Mouse (Mus musculus) bone marrow macrophage, adult 2 months (primary cell): ENCODE measurements around the gene Mymx. TPM values are rescaled to one million over a fixed set of nuclear protein-coding genes. Genes with fewer than 3 reads are reported as not detected.

Experiments used
- H3K27ac ChIP-seq: 2 replicates; pipeline ENCODE4 v1.5.1; 2012; ENCODE audit warnings: low read depth, low read length; ENCODE audit not compliant: insufficient read depth
- H3K4me1 ChIP-seq: 2 replicates; pipeline ENCODE4 v1.6.1; 2012; ENCODE audit warnings: low read length; ENCODE audit not compliant: control insufficient read depth, insufficient read depth
- H3K4me3 ChIP-seq: 2 replicates; pipeline ENCODE4 v1.5.1; 2012; ENCODE audit warnings: mild to moderate bottlenecking, low read length, moderate library complexity; ENCODE audit not compliant: insufficient read depth
- CTCF ChIP-seq: IDR thresholded peaks from 2 replicates; pipeline ENCODE4 v1.5.1; 2012; ENCODE audit warnings: low read depth, mild to moderate bottlenecking, low read length, moderate library complexity
- POLR2A ChIP-seq: IDR thresholded peaks from 2 replicates; pipeline ENCODE4 v1.6.1; 2012; ENCODE audit warnings: mild to moderate bottlenecking, low read depth, low read length, borderline replicate concordance
- polyA plus RNA-seq: library from polyadenylated mRNA; stranded (reverse); fragments of >200 nt; gene quantifications from 2 replicates; pipeline ENCODE4 v1.2.4, GENCODE M21; 2012; ENCODE audit not compliant: missing spikeins, insufficient read depth, insufficient read length

Mymx gene
- polyA plus RNA-seq, 1 experiment = not detected

DNA sequence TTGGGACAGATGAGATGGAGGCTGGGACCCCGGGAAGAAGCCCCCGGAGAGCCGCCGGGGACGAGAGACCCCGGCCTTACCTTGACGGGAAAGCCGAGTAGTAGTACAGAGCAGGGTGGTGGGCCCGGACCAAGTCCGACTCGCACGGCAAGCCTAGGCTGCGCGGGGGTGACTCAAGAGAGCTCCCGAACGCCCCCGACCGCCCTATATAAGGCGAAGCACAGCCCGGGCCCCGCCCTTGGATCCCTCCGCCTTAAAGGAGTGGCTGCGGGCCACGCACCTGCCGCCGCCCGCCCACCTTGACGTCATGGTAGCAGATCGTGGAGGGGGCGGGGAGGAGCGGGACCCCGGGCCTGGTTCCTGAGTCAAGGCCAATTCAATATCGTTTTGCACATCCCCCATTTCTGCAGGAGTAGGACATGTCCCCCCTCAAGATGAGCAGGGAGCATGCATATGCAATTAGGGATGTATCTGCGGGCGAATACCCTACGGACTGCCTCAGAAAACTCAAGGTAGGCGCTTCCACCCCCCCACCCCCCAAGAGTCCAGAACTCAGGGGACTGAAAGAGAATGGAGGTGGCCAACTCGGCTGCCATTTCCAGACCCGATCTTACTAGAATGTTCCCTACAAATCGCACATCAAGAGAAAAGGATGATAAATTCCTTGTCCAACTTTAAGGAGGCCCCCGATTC lies 28.7 kb downstream of the Mymx start, which contains the start of gene Hsp90ab1:
Hsp90ab1 (minus strand) TSS at position 185 of the 693 bp plus-strand sequence.
- Histone ChIP-seq H3K4me3 (peak within 1 kb of the TSS; percentile 92), H3K27ac (peak within 1 kb of the TSS; percentile 97), H3K4me1 (peaks cover 31% of the 10 kb centered on the region)
- TF ChIP-seq POLR2A (peak; percentile 85; the same call in 1 of the 2 replicates), CTCF (no peak)

DNA sequence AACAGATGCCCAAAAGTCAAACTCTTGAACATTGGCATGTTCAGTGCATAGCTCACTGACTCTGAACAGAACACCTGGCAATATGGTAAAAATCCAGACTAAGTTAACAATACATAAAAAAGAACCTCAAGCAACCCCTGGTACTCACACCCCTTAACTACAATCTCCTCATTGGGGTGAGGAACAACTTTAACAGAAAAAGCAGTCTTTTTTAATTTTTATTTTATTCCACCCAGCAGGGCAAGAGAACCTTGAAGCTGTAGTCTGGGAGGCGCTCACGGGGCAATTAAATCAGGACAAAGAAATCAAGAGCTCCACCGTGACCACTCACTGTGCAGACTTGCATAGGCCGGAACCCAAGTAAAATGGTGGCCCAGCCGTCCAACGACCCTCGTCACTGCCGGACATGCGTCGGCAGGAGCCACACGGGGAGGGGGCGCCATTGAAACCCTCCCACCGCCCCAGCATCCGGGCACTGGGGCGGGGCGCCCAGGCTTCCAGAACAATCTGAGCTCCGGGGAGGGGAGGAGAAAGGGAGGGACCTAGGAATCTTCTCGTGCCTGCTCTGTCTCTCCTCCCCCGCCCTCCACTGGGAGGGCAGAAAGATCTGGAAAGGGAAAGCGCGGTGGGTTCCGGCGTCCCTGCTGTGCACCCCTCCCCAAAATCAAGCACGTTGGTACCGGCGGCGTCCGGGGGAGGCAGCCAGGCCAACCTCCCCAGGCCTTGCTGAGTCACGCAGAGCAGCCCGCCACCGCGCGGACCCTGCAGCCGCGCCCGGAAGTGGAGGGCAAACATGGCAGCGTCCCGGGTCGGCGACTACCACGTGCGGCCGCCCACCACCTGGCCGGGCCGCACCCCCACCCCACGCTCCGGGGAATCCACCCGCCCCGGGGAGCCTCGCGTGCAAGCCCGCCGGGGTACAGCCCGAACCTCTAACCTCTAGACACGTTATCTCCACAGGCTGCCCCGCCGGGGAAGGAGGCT lies 29.5 kb downstream of the Mymx start:
- no peak for TF ChIP-seq POLR2A
- no peak for TF ChIP-seq CTCF
- peak overlapping the region; percentile 92 for H3K4me3 ChIP-seq
- H3K27ac ChIP-seq = peak overlapping the region; percentile 88
- H3K4me1 ChIP-seq = peaks cover 31% of the 10 kb centered on the region

DNA sequence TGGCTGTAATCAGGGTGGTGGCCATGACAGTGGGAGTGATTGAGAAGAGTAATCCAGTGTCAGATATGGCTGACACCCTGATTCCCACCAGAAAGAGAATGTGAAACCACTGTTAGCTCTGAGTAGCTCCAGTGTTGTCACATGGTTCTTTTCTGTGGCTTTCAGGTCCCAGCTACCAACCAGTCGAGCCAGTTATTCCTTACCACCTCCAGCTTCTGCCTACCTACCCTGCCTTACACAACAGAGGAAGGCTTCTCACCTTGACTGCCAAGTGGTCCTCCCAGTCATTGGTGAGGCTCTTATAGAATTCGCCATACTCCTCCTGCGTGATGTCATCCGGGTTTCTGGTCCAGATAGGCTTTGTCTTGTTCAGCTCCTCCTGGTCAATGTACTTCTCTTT lies 31.9 kb downstream of the Mymx start:
- Histone ChIP-seq H3K4me3 (no peak overlapping the region), H3K27ac (no peak overlapping the region), H3K4me1 (peaks cover 39% of the 10 kb centered on the region)
- no peak for TF ChIP-seq CTCF
- TF ChIP-seq POLR2A = no peak

DNA sequence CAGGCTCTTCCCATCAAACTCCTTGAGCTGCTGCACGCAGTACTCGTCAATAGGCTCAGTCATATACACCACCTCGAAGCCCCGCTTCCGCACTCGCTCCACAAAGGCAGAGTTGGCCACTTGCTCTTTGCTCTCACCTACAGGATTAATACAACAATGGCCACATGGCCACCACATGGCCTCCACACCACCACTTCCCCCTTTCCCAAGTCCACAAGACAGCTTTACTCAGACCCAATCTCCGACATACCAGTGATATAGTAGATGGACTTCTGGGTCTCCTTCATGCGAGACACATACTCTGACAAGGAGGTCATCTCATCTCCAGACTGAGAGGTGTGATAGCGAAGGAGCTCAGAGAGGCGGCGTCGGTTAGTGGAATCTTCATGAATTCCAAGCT lies 32.9 kb downstream of the Mymx start:
- peaks cover 34% of the 10 kb centered on the region for H3K4me1 ChIP-seq
- peak overlapping the region; percentile 1 for H3K27ac ChIP-seq
- TF ChIP-seq CTCF (no peak), POLR2A (no peak)
- H3K4me3 ChIP-seq = no peak overlapping the region

DNA sequence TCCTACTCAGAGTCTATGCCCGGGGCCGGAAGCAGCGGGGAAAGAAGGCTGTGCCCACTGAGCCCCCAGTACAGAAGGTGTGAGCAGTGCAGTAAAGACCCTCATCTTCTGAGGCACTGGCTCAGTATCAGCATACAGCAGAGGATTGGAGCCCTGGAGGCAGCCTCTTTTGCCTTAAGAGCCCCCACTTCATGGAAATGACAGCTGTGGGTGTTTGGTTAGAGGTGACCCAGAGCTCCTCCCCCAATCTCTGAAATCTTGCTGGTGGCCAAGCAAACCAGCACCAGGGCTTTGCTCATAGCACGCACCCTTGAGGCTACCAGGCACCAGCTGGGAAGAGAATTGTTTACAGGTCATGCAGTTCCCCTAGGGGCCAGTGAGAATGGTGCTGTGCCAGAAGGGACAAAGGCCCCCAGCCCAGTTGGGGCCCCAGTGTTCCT lies 34.7 kb downstream of the Mymx start:
- Histone ChIP-seq H3K4me1 (peaks cover 40% of the 10 kb centered on the region), H3K27ac (no peak overlapping the region), H3K4me3 (no peak overlapping the region)
- no peak for TF ChIP-seq CTCF
- TF ChIP-seq POLR2A = no peak

DNA sequence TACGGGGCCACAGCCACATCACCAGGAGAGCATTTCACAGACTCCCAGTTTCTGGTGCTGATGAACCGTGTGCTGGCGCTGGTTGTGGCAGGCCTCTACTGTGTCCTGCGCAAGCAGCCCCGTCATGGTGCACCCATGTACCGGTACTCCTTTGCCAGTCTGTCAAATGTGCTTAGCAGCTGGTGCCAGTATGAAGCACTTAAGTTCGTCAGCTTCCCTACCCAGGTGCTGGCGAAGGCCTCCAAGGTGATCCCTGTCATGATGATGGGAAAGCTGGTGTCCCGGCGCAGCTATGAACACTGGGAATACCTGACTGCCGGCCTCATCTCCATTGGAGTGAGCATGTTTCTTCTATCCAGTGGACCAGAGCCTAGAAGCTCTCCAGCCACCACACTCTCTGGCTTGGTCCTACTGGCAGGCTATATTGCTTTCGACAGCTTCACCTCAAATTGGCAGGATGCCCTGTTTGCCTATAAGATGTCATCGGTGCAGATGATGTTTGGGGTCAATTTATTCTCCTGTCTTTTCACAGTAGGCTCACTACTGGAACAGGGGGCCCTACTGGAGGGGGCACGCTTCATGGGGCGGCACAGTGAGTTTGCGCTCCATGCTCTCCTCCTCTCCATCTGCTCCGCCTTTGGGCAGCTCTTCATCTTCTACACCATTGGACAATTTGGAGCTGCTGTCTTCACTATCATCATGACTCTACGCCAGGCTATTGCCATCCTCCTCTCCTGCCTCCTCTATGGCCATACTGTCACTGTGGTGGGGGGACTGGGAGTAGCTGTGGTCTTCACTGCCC lies 35.3 kb downstream of the Mymx start:
- Histone ChIP-seq H3K4me1 (peaks cover 40% of the 10 kb centered on the region), H3K4me3 (no peak overlapping the region)

DNA sequence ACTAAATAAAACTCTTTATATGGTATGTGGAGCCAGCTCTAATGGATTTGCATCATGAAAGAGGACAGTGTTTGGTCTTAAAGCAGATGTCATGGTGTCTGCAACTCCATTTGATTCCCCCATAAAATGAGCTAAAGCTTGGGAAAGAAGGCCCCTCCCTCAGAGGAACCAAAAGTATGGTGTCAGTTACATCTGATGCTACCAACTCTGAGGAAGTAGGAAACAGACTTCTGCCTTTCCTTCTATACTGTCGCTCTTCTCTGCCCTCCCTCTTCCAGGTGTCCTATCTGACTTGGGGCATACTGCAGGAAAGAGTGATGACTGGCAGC lies 35.9 kb downstream of the Mymx start:
- H3K27ac ChIP-seq = no peak overlapping the region
- peaks cover 35% of the 10 kb centered on the region for H3K4me1 ChIP-seq
- H3K4me3 ChIP-seq = no peak overlapping the region
- no peak for TF ChIP-seq POLR2A
- no peak for TF ChIP-seq CTCF

More for the DNA sequence above, 35.3 kb downstream of the Mymx start:
- TF ChIP-seq POLR2A = no peak
- no peak overlapping the region for H3K27ac ChIP-seq

DNA sequence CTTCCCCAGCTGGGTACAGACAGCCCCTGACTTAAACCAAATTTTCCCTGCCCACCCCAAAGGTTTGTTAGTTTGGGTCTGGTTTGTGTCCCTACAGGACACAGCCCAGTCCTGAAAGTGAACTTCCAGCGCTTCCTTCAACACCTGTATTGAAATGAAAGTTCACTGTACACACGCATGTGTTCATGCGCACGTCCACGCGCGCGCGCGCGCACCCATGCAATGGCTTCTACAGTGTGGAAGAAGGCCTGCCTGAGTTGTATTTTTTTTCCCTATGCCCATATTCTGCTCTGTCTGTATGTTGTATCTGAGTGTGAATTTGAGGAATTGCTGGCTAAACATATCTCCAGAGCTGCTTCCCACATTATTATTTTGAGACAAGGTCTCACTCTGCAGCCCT lies 36.8 kb downstream of the Mymx start:
- Histone ChIP-seq H3K4me3 (peak overlapping the region; percentile 82), H3K4me1 (peaks cover 26% of the 10 kb centered on the region), H3K27ac (no peak overlapping the region)
- TF ChIP-seq CTCF (no peak), POLR2A (no peak)

DNA sequence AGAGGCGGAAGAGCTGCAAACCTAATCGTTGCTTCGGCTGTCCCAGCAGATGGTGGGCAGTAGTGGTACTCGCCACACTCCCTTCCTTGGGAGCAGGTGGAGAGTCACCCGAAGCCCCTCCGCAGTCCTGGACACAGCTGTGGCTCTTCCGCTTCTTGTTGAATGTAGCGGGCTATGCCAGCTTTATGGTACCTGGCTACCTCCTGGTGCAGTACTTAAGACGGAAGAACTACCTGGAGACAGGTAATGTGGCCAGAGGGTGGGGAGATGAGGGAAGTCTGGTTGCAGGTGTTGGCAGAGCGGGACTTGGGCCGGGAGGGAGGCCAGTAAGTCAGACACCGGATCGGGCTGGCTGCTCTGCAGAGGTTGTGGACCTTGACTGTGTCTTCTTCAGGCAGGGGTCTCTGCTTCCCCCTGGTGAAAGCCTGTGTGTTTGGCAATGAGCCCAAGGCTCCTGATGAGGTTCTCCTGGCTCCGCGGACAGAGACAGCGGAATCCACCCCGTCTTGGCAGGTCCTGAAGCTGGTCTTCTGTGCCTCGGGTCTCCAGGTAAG lies 37.3 kb downstream of the Mymx start:
- Histone ChIP-seq H3K4me3 (peak overlapping the region; percentile 82), H3K4me1 (peaks cover 21% of the 10 kb centered on the region), H3K27ac (peak overlapping the region; percentile 70)
- TF ChIP-seq CTCF = no peak
- no peak for TF ChIP-seq POLR2A
